Mouse (Mus musculus) gastrocnemius, postnatal 36 days (tissue): Measurements from ENCODE around the gene Arhgef25. TPM values are rescaled to one million over a fixed set of nuclear protein-coding genes. Genes with fewer than 3 reads are reported as not detected.
"Not testable (repeated sequence)": the region's sequence is repeated elsewhere in the genome, so short reads cannot be mapped to it uniquely, and the experiment has no call there.

ENCODE experiments used
- DNase-seq, 2 experiments: peaks; one replicate each; pipeline ENCODE4 v3.0.0; 2022
- intact Hi-C: fragments of 180-260 bp; cut with DNase I; formaldehyde crosslinking; loops from one replicate; pipeline ENCODE4 v1.15.1; 2025
- total RNA-seq, 2 experiments: library from RNA; stranded (reverse); gene quantifications; 2 replicates each; pipeline ENCODE4 v1.2.3; 2021

The Arhgef25 gene
- total RNA-seq, 2 experiments from 2014 or later: 8.3 to 9.4 TPM

DNA sequence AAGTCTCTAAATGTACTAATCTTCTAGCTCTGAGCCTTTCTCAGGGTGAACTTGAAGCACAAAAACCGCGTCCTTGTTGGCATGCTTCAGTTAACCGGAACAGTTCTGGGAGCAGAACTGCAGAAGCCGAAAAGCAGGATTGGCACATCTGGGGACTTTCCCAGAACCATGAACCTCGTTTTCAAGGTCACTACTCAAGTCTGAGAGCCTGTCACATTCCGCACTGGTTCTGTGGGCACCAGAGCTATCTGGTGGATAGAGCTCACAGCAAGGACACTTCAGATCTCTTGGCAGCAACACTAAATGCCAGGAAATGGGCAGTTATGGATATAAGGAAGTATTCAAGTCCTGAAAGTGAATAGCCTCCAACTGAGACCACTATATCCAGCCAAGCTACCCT, 42.7 kb downstream of the Arhgef25 start:
- no peak for DNase-seq
- intact Hi-C loops: no loop called here

DNA sequence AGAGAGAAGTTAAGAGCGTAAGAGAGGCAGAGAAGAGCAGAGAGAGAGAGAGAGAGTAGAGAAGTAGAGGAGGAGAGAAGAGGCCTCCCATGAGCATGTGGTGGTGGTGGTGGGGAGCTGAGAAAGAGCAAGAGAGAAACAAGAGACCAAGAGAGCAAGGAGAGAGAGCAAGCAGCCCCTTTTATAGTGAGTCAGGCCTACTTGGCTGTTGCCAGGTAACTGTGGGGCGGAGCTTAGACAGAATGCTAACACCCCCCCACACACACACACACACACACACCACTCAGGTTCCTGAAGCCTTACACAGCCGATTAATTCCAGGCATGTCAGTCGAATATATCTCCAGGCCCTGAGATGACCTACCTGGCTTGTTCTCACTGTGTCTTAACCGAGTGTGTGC, 44.6 kb downstream of the Arhgef25 start:
- DNase-seq: no peak
- intact Hi-C loops: no loop called here

DNA sequence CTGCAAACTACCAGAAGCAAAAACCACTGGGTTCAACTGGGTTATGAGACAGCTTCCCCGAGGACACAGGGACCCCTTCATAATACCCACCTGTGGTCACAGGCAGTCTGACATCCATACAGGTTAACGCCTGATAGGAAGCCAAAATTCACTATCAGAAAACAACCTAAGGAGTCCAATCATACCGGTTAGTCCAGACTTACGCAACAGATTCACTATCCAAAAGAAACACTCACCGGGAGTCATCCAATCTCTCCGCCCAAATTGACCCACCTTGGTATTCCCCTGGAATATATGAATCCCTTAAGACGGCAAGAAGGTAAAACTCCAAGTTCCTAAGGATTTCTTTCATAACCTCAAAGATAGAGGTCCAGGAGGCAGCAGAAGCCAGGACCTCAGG, 45.3 kb downstream of the Arhgef25 start:
- intact Hi-C loops: no loop called here
- DNase-seq: no peak

DNA sequence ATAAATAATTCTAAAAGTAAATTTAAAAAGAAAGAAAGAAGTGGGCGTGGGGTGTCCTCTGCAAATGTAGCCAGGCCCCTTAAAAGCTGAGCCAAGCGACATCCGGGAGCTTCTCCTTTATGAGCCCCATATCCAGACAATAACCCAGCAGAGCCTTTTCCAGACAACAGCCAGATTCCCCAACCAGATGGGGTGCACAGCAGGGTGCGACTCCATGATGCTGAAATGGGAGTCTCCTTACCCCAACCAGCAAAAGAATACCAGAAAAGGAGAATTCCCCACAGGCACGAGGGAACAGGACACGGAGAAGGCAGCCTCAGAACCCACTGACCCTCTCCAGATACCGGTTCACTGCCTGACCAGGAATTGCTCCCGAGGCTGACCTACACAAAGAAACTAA, 46.7 kb downstream of the Arhgef25 start:
- no peak for DNase-seq
- intact Hi-C loops: no loop called here

DNA sequence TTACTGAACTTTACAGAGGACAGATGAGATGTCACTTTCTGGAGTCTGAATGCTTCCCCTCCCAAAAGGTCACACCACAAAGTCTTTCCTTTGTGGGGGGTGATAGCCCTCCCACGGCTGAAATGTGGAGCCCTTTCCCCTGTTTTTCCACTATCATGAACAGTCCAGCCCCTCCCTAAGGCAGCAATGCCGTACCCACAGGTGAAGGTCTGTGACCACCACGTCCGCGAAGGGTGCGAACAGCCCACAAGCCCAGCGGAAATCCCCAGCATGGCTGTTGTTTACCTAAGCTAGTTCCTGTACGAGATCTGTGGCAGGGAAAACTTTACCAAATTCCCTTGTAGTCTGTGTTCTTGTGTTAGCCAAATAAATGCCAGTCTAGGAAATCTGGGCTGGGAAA, 48.4 kb downstream of the Arhgef25 start:
- intact Hi-C loops: no loop called here
- no peak for DNase-seq

DNA sequence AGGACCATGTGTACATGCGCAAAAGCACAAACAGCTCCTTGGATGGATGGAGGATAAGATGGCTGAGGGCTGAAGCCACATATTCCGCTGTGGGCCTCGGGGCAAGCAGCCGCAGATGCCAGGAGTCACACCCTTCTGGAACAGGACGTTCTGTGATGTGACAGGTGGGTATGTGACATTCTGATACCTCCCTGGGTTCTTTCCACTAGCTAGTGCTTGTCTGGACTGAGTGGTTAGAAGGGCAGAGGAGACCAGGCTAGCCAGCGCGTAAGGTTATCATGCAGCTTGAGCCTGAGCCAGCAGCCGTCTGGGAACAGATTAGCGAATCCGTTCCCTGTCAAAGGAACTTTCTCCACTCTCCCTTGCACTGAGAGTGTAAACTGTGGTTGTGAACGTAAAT, 48.9 kb downstream of the Arhgef25 start:
- no peak for DNase-seq
- intact Hi-C loops: no loop called here

DNA sequence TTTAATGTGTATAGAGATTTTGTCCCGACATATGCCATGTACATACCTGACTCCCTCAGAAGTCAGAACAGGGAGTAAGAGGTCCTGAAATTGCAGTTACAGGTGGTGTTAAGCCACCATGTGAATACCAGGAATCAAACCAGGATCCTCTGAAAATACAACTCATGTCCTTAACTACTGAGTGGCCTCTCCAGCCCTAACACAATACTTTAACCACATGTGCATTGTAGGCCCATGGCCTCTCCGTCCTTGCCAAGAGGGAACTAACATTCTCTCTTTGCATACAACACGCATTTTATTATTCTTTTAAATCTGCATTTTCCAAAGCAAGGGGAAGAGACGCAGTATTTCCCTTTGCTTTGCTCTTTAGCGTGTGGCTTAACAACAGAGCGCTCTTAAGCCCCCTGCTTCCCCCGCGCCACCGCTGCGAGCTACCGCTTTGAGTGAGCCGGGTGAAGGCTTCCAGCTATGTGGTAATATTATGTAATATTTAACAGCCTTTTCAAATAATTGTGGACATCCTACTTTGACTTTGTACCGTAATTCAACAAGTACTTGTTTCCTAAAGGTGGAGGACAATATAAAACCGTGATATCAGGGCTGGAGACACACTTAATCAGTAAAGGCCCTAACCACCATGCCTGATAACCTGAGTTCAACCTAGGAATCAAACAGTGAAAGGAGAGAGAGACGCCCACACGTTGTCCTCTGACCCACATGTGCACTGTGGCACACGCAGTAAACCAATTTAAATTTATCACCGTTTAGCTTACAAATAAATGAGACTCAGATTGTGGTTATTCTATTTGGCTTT, 51.3 kb downstream of the Arhgef25 start:
- no peak for DNase-seq
- intact Hi-C loops: no loop called here

DNA sequence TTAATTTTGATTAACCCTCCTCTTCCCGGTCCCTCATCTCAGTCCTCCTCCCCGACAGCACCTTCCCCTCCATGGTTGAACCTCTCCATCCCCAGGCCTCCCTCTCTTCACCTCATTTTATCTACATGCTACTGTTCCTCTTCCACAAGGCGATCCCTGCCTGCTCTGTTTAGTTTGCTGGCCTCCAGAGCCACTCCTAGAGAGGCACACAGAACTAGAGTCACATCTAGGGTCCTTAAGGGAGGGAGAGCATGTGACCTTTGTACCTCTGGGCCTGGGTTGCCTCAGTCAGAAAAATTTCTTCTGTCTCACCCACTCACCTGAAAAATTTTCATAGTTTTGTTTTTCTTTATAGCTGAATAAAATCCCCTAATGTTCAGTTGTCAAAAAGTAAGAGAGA, 52.0 kb downstream of the Arhgef25 start:
- intact Hi-C loops: no loop called here
- no peak for DNase-seq

DNA sequence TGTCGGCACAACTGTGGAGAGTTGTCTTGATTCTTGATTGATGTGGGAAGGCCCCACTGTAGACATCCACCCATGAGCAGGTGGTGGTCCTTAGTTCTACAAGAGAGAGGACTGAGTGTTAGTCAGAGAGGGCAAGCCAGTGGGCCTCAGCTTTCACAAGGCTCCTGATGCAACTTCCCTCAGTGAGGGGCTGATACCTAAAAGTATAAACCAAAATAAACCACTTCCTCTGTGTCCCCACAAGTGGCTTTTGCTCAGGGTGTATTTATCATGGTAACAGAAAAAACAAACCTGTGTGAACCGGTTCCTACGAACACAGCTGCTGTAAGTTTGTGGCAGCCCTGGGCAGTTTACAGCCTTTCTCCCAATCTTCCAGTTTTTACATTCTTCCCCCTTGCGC, 53.4 kb downstream of the Arhgef25 start:
- DNase-seq: no peak
- intact Hi-C loops: no loop called here

DNA sequence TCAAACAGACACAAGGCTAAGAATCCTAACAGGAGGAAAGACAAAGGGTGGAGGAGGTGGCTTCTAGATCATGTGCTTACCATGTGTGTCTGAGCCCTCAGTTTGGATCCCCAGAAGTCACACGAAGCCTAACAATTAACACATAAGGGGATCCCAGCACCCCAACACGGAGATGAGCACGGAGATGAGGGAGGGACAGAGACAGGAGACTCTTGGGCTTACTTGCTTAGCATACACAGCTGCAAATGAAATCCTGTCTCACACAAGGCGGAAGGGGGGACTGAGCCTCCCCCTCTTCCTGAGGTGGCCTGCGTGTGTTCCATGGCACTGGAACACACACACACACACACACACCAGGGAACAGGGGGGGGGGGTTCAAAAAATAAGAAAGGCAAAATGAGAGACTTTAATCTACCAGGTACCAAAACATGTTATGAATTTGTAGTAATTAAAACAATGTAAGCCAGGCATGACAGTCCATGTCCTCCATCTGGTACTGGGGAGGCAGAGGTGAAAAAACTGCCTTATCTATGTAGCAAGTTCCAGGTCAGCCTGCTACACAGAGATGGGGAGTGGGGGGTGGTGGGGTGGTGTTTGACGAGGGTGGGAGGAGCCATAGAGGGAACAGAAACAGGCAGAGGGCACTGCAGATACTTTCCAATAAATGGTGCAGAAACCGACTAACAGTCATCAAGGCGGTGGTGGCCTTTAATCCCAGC, 54.6 kb downstream of the Arhgef25 start:
- no peak for DNase-seq
- intact Hi-C loops: no loop called here

DNA sequence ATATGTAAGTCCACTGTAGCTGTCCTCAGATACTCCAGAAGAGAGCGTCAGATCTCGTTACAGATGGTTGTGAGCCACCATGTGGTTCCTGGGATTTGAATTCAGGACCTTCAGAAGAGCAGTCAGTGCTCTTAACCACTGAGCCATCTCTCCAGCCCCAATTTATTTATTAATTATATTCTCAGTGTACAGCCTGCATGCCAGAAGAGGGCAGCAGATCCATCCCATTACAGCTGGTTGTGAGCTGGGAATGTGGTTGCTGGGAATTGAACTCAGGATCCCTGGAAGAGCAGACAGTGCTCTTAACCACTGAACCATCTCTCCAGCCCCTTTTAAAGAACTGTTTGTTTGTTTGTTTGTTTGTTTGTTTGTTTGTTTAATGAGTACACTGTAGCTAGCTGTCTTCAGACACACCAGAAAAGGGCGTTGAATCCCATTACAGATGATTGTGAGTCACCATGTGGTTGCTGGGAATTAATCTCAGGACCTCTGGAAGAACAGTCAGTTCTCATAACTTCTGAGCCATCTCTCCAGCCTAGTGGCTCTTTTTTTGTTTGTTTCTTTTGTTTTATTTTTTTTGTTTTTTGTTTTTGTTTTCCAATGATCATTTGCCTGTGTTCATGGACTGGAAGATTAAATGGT, 55.4 kb downstream of the Arhgef25 start:
- intact Hi-C loops, DNase-seq: not testable (repeated sequence)

Other genes with a start within 250 kb of the Arhgef25 start
- 100 to 1,000 TPM in 1 of 2 experiments, 10 to 100 TPM in 1; 83.2 to 103 TPM for gene Ctdsp2, start 211.4 kb downstream of the Arhgef25 start, total RNA-seq
- gene Avil, start 189.4 kb downstream of the Arhgef25 start, total RNA-seq: 1 to 10 TPM; 1.8 to 2.0 TPM
- gene Tsfm, start 159.2 kb downstream of the Arhgef25 start, total RNA-seq: 10 to 100 TPM; 20.5 to 21.7 TPM
- gene Mettl1, start 148.7 kb downstream of the Arhgef25 start, total RNA-seq: 10 to 100 TPM in 1 of 2 experiments, 1 to 10 TPM in 1; 8.2 to 10.0 TPM
- under 1 TPM in 1 of 2 experiments, not detected in 1; 0.10 TPM for gene Eef1akmt3, start 148.6 kb downstream of the Arhgef25 start, total RNA-seq
- under 1 TPM; 0.10 to 0.15 TPM for gene Cyp27b1, start 141.8 kb downstream of the Arhgef25 start, total RNA-seq
- gene March9, start 129.9 kb downstream of the Arhgef25 start, total RNA-seq: under 1 TPM; 0.64 to 0.66 TPM
- 10 to 100 TPM; 29.7 to 38.9 TPM for gene Cdk4, start 126.5 kb downstream of the Arhgef25 start, total RNA-seq
- 10 to 100 TPM; 22.1 to 25.0 TPM for gene Tspan31, start 119.8 kb downstream of the Arhgef25 start, total RNA-seq
- 1 to 10 TPM; 2.1 to 2.9 TPM for gene Agap2, start 114.8 kb downstream of the Arhgef25 start, total RNA-seq
- 10 to 100 TPM; 10.7 to 11.4 TPM for gene Os9, start 69.0 kb downstream of the Arhgef25 start, total RNA-seq
- 1 to 10 TPM in 1 of 2 experiments, under 1 TPM in 1; 0.69 to 1.0 TPM for gene B4galnt1, start 24.9 kb downstream of the Arhgef25 start, total RNA-seq
- gene Slc26a10, start 9.4 kb downstream of the Arhgef25 start, total RNA-seq: 1 to 10 TPM; 4.8 to 5.1 TPM
- 10 to 100 TPM; 21.2 to 24.6 TPM for gene Dtx3, start 5.6 kb upstream of the Arhgef25 start, total RNA-seq
- 1 to 10 TPM; 5.6 to 6.1 TPM for gene Pip4k2c, start 21.5 kb upstream of the Arhgef25 start, total RNA-seq
- gene Kif5a, start 73.3 kb upstream of the Arhgef25 start, total RNA-seq: under 1 TPM; 0.20 to 0.66 TPM
- 10 to 100 TPM; 86.8 to 91.8 TPM for gene Dctn2, start 76.3 kb upstream of the Arhgef25 start, total RNA-seq
- 10 to 100 TPM; 11.5 to 17.1 TPM for gene Mbd6, start 98.9 kb upstream of the Arhgef25 start, total RNA-seq
- gene Mars, start 121.7 kb upstream of the Arhgef25 start, total RNA-seq: 10 to 100 TPM; 54.1 to 56.1 TPM
- gene Arhgap9, start 131.9 kb upstream of the Arhgef25 start, total RNA-seq: 1 to 10 TPM in 1 of 2 experiments, under 1 TPM in 1; 0.96 to 1.3 TPM
- 1 to 10 TPM; 1.0 to 1.5 TPM for gene Gli1, start 151.9 kb upstream of the Arhgef25 start, total RNA-seq
- gene Inhbe, start 164.3 kb upstream of the Arhgef25 start, total RNA-seq: not detected
- not detected for gene Inhbc, start 180.3 kb upstream of the Arhgef25 start, total RNA-seq
- 100 to 1,000 TPM in 1 of 2 experiments, 10 to 100 TPM in 1; 89.7 to 129 TPM for gene R3hdm2, start 190.2 kb upstream of the Arhgef25 start, total RNA-seq